Mouse (Mus musculus): ENCODE results near the gene Gm13275.
"Not testable (repeated sequence)": the region's sequence is repeated elsewhere in the genome, so short reads cannot be mapped to it uniquely, and the experiment has no call there.

GRCm38 (mm10) chr4:88763384-88764018 is 30.8 kb upstream of the Gm13275 start:
- TF ChIP-seq CTCF (IDR thresholded peaks at IDR 0.05; ENCODE audit: low read depth), result peak; percentile 49
- not testable (repeated sequence) for TF ChIP-seq EP300 (IDR thresholded peaks at IDR 0.05; ENCODE audit: low read depth)
